Mouse (Mus musculus) heart, adult 18-20 months (tissue): ENCODE measurements around the gene H2al2c. TPM values are rescaled to one million over a fixed set of nuclear protein-coding genes. Genes with fewer than 3 reads are reported as not detected.
"Not testable (repeated sequence)": the region's sequence is repeated elsewhere in the genome, so short reads cannot be mapped to it uniquely, and the experiment has no call there.

Experiments used
- DNase-seq, 2 experiments: peaks; one replicate each; pipeline ENCODE4 v3.0.0; 2021 to 2022; ENCODE audit warnings: mixed read lengths in 1 of 2
- long read RNA-seq, 2 experiments: library from polyadenylated mRNA; stranded (forward); transcript quantifications; one replicate each; pipeline ENCODE4 v2.0.0; 2021
- total RNA-seq, 2 experiments: library from RNA; stranded (reverse); gene quantifications; 2 replicates each; pipeline ENCODE4 v1.2.3; 2021

Gene H2al2c
- not detected for total RNA-seq
- long read RNA-seq, experiment 1: 0 reads
- long read RNA-seq, experiment 2: 0 reads

DNA sequence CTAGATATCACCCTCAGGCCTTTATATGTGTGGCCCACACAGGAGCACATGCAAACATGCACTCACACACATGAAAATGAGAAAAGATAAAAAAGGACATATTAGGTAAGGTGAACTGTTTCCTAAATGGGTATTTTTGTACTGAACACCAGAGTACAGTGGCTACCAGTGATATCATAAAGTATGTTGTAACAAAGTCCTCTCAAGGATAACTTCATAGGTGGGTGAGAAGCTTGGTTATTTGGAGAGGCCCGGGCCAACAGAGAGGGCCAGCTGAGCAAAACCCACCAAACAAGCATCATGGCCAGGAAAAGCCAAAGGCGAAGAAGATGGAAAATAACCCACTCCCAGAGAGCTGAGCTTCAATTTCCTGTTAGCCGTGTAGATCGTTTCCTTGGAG, at the start of gene H2al2c:
H2al2c (plus strand) TSS at position 301 of the 400 bp plus-strand sequence.
- DNase-seq: not testable (repeated sequence)

Other genes with a start within 250 kb of the H2al2c start
- gene Sry, start 64.6 kb downstream of the H2al2c start, total RNA-seq: not detected
- gene H2al2b, start 121.6 kb downstream of the H2al2c start, total RNA-seq: not detected
- gene Gm4064, start 197.1 kb downstream of the H2al2c start, total RNA-seq: not detected
- gene Rbmy, start 231.6 kb downstream of the H2al2c start, total RNA-seq: not detected
- not detected for gene Gm10256, start 231.6 kb downstream of the H2al2c start, total RNA-seq